Mouse (Mus musculus) lung, embryonic 14.5 days (tissue): Measurements from ENCODE around the gene Ntm. TPM values are rescaled to one million over a fixed set of nuclear protein-coding genes. Genes with fewer than 3 reads are reported as not detected.

Experiments
- ATAC-seq: fragments of 200-750 bp; cut with Nextera tagmentation; 2 replicates; pipeline ENCODE4 v1.8.0; 2017; ENCODE audit warnings: mild to moderate bottlenecking, moderate TSS enrichment, moderate library complexity; ENCODE audit not compliant: insufficient read depth
- DNase-seq: peaks from one replicate; pipeline ENCODE4 v3.0.0-alpha.2; 2015
- H3K27ac ChIP-seq: fragments of 300-500 bp; sonication (generic); 2 replicates; pipeline ENCODE4 v1.5.1; 2014; ENCODE audit warnings: low read depth, mild to moderate bottlenecking, moderate library complexity
- H3K27me3 ChIP-seq: fragments of 300-500 bp; sonication (generic); 2 replicates; pipeline ENCODE4 v1.6.1; 2014; ENCODE audit warnings: low read length, control low read depth; ENCODE audit not compliant: insufficient read depth
- H3K36me3 ChIP-seq: fragments of 300-500 bp; sonication (generic); 2 replicates; pipeline ENCODE4 v1.6.1; 2014; ENCODE audit warnings: control low read depth; ENCODE audit not compliant: insufficient read depth
- H3K4me1 ChIP-seq: fragments of 300-500 bp; sonication (generic); 2 replicates; pipeline ENCODE4 v1.6.1; 2014; ENCODE audit warnings: antibody characterized with exemption, control low read depth; ENCODE audit not compliant: insufficient read depth
- H3K4me2 ChIP-seq: fragments of 300-500 bp; sonication (generic); 2 replicates; pipeline ENCODE4 v1.6.1; 2014; ENCODE audit warnings: mild to moderate bottlenecking
- H3K4me3 ChIP-seq: fragments of 300-500 bp; sonication (generic); 2 replicates; pipeline ENCODE4 v1.5.1; 2014; ENCODE audit warnings: low read depth, low read length
- H3K9ac ChIP-seq: fragments of 300-500 bp; sonication (generic); 2 replicates; pipeline ENCODE4 v1.6.1; 2014
- H3K9me3 ChIP-seq: fragments of 300-500 bp; sonication (generic); 2 replicates; pipeline ENCODE4 v1.6.1; 2016; ENCODE audit warnings: low read depth, low read length, control low read depth
- CTCF ChIP-seq: IDR thresholded peaks from 2 replicates; pipeline ENCODE4 v1.5.1; 2016; ENCODE audit warnings: antibody characterized with exemption, low read depth
- WGBS: fragments of 180-500 bp; shearing (Covaris S2); extraction: QIAGEN DNeasy Blood & Tissue Kit; methylation state at CpG from one replicate; pipeline ENCODE4 v1.1.7; 2014; 5-methylcytosine and 5-hydroxymethylcytosine counted together
- polyA plus RNA-seq: library from polyadenylated mRNA; unstranded; fragments of >200 nt; fragmentation: Nextera tagmentation; extraction: Ambion mirVana; gene quantifications from 2 replicates; pipeline ENCODE4 v1.2.1, GENCODE M21; 2014

The Ntm gene
- polyA plus RNA-seq, 1 experiment from 2014 or later, result 22.1 TPM

DNA sequence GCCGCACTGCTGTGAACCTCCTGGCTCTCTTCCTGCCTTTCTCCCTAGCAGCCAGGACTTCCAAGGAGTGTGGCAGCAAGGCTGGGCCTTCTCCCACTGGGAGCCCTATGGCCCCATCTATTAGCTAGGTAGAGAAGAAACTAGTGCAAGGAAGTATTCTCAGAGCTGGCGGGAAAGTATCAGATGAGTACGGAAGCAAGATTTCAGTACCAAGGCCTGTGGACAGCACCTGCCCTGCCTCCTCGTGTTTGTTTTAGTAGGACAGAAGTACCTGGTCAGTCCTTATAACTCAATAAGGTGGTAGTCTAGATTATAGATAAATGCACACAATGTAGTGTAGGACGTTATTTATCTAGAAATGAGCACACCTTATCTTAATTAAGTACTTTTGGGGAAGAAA is 874.3 kb downstream of the Ntm start:
- no peak overlapping the region for H3K27ac ChIP-seq
- H3K9ac ChIP-seq, result no peak overlapping the region
- H3K36me3 ChIP-seq, result no peaks in the 10 kb centered on the region
- no peak for TF ChIP-seq CTCF
- 44% methylated on average over 5 of the region's 5 CpGs for whole genome bisulfite sequencing
- no peaks in the 10 kb centered on the region for H3K9me3 ChIP-seq
- no peak overlapping the region for H3K4me3 ChIP-seq
- no peaks in the 10 kb centered on the region for H3K27me3 ChIP-seq
- H3K4me2 ChIP-seq, result no peak overlapping the region
- H3K4me1 ChIP-seq, result no peaks in the 10 kb centered on the region
- ATAC-seq (no peak), DNase-seq (peak; percentile 60)

DNA sequence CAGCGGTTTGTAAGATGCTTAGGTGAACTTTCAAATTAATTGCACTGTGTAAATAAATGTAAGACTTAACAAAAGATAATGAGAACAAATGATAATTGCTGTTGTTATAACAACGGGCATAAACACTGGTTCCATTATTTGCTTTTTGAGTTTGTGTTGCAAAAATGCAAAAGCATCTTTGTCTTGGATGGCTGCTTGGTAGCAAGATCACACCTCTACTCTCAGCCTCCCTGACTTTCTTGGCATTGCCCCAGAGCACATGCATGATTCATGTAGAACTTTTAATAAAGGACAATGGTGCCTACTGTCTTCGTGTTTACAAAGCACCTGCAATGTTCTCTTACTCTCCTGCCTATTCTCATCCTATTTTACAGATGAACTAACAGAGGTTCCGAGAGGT is 875.3 kb downstream of the Ntm start:
- no peak overlapping the region for H3K9ac ChIP-seq
- no peaks in the 10 kb centered on the region for H3K36me3 ChIP-seq
- no peak overlapping the region for H3K4me2 ChIP-seq
- WGBS, result 70% methylated on average over 4 of the region's 4 CpGs
- no peaks in the 10 kb centered on the region for H3K9me3 ChIP-seq
- no peaks in the 10 kb centered on the region for H3K4me1 ChIP-seq
- no peaks in the 10 kb centered on the region for H3K27me3 ChIP-seq
- H3K27ac ChIP-seq, result no peak overlapping the region
- H3K4me3 ChIP-seq, result no peak overlapping the region
- ATAC-seq (no peak), DNase-seq (no peak)
- no peak for TF ChIP-seq CTCF

DNA sequence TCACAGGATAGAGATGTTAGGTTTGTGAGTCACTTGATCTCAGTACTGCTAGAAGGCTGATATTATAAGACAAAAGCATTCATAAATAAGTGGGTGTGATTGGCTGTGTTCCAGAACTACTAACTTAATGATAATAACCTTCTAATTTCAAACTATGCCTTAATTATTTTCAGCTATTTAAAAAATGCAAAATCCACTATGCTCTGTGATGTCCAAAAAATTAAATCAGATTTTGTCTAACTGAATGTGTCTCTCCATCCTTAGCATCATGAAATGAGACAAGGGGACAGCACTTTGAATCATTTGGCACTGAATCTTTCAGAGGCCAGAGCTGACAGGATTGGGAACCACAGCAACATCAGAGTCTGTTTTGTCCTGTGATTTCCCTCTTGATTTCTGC is 875.8 kb downstream of the Ntm start:
- peak; percentile 1 for DNase-seq
- Histone ChIP-seq H3K27me3 (no peaks in the 10 kb centered on the region), H3K36me3 (no peaks in the 10 kb centered on the region), H3K9ac (no peak overlapping the region), H3K4me1 (no peaks in the 10 kb centered on the region), H3K9me3 (no peaks in the 10 kb centered on the region), H3K4me2 (no peak overlapping the region), H3K27ac (no peak overlapping the region), H3K4me3 (no peak overlapping the region)
- ATAC-seq, result no peak
- TF ChIP-seq CTCF, result no peak

DNA sequence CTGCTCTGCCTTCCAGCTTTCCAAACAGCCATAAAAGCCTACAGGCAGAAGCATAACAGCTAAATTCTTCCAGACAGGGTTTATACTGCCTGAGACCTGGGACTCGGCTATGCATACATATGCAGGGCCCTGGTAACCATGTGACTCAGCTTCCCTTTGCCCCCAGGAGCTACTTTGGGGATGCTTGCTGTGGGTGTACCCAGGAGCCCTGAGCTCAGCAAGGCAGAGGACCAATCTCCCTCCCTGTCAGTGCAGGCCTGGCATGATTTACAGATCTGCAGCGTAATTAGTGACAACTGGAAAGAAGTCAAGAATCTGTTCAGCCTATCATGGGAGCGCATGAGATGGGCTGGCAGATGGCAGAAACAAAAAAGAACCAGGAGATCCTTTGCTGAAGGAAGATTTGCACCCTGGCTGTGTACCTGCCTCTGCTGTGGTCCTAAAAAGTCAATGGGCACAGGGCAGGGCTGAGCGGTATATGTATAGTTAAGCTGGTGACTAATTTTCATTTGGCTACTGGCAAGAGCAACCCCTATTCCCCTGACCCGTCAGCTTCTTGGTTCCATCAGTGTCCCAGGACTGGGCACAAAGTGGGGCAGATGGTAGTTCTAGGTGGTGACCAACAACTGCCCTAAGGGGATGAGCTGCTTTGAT is 886.9 kb downstream of the Ntm start:
- no peak for TF ChIP-seq CTCF
- Histone ChIP-seq H3K4me3 (no peak overlapping the region), H3K4me1 (no peaks in the 10 kb centered on the region), H3K9ac (no peak overlapping the region), H3K36me3 (no peaks in the 10 kb centered on the region), H3K4me2 (no peak overlapping the region), H3K27me3 (no peaks in the 10 kb centered on the region), H3K9me3 (no peaks in the 10 kb centered on the region), H3K27ac (no peak overlapping the region)
- DNase-seq (no peak), ATAC-seq (no peak)
- WGBS, result 86% methylated on average over 5 of the region's 5 CpGs

DNA sequence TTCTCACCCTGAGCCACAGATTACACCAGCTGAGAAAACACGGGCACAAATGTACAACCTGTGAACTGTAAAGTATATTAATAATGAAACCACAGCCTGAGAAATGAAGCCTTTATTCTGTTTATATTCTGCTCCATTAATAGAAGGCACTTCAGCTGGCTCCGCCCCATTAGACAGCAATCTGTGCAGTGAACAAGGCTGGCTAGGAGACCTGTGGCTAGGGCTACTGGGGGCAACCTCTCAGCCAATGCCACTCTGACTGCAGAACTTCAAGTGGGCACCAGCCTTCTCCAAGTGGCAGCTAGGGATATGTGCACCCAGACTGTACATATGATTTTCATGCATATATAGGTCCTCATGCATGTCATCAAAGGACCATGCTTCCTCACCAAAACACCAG is 887.7 kb downstream of the Ntm start:
- TF ChIP-seq CTCF, result no peak
- no peak overlapping the region for H3K4me2 ChIP-seq
- H3K4me1 ChIP-seq, result no peaks in the 10 kb centered on the region
- WGBS, result 84% methylated on average over 2 of the region's 2 CpGs
- H3K9me3 ChIP-seq, result no peaks in the 10 kb centered on the region
- H3K9ac ChIP-seq, result no peak overlapping the region
- no peaks in the 10 kb centered on the region for H3K27me3 ChIP-seq
- ATAC-seq (no peak), DNase-seq (no peak)
- H3K27ac ChIP-seq, result no peak overlapping the region
- no peaks in the 10 kb centered on the region for H3K36me3 ChIP-seq
- H3K4me3 ChIP-seq, result no peak overlapping the region

DNA sequence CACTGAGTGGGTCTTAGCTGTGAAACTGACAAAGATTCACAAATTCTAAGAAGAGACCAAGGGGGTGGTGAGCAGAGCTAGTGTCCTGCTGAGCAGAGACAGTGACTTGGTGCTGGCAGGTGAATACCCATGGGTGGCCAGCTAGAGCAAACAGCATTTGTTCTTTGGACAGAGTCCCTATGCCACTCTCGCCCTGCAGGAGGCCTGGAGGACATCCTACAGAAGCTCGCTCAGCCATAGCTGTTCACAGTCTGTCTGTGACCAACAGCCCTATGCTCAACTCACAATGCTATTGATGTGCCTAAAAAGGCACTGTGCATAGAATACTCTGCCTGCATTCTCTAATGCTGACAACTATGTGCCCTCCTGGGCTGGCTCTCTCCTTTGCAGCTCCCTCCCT is 888.4 kb downstream of the Ntm start:
- Histone ChIP-seq H3K27me3 (no peaks in the 10 kb centered on the region), H3K4me1 (no peaks in the 10 kb centered on the region), H3K9ac (no peak overlapping the region), H3K27ac (no peak overlapping the region), H3K4me3 (no peak overlapping the region), H3K9me3 (no peaks in the 10 kb centered on the region), H3K36me3 (no peaks in the 10 kb centered on the region), H3K4me2 (no peak overlapping the region)
- DNase-seq (no peak), ATAC-seq (no peak)
- WGBS, result 66% methylated on average over 2 of the region's 2 CpGs
- no peak for TF ChIP-seq CTCF

DNA sequence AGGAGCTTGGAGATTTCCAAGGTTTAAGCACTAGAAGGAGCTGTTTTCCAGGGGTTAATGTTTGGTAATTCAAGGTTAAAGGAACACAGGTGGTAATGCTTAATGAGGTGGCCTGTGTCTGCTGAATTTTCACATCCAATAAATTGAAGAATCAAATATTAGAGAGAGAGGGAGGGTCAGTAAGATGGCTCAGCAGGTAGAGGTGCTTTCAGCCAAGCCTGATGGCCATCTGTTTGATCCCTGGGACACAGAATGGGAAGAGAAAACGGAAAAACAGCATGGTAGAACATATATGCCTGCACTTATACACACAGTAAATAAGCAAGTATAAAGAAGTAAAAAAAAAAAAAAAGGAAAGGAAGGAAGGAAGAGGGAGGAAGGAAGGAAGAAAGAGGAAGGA is 890.9 kb downstream of the Ntm start:
- no peaks in the 10 kb centered on the region for H3K9me3 ChIP-seq
- H3K4me1 ChIP-seq, result no peaks in the 10 kb centered on the region
- TF ChIP-seq CTCF, result no peak
- H3K4me2 ChIP-seq, result no peak overlapping the region
- DNase-seq (no peak), ATAC-seq (no peak)
- WGBS, result 70% methylated on average over 1 of the region's 1 CpGs
- no peak overlapping the region for H3K9ac ChIP-seq
- H3K4me3 ChIP-seq, result no peak overlapping the region
- H3K36me3 ChIP-seq, result no peaks in the 10 kb centered on the region
- no peaks in the 10 kb centered on the region for H3K27me3 ChIP-seq
- H3K27ac ChIP-seq, result no peak overlapping the region

DNA sequence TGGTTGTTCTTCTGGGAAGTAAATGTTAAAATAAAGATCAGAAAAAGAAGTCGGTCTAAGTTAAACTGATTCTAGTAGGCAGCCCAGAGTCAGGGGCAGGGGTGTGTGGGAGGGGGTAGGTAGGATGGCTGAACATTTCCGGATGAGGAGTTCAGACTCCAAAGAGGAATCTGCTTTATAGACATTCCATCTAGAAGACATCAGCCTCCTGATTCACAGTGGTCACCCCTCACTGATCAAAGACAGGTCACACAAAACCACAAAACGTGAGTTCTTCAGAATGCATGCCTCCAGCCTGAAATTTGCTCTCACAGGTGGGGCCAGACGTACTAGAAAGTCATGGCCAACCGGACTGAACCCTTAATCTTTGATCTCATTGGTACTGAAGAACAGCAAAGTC is 895.4 kb downstream of the Ntm start:
- no peaks in the 10 kb centered on the region for H3K4me1 ChIP-seq
- no peak overlapping the region for H3K4me3 ChIP-seq
- WGBS, result 70% methylated on average over 5 of the region's 5 CpGs
- no peaks in the 10 kb centered on the region for H3K9me3 ChIP-seq
- no peak for DNase-seq
- ATAC-seq, result no peak
- no peaks in the 10 kb centered on the region for H3K27me3 ChIP-seq
- H3K4me2 ChIP-seq, result no peak overlapping the region
- H3K36me3 ChIP-seq, result no peaks in the 10 kb centered on the region
- no peak overlapping the region for H3K27ac ChIP-seq
- TF ChIP-seq CTCF, result no peak
- H3K9ac ChIP-seq, result no peak overlapping the region
